Mouse (Mus musculus) myocyte (in vitro differentiated cells): ENCODE measurements around the gene Dido1.

Experiments
- MYOG ChIP-seq, 3 experiments: IDR thresholded peaks; one replicate each; pipeline ENCODE4 v1.6.1; 2011; ENCODE audit warnings: control low read depth in 2 of 3, low read depth in 2 of 3, mild to moderate bottlenecking in 2 of 3; ENCODE audit not compliant: insufficient read length in 2 of 3, control insufficient read depth in 1 of 3, insufficient read depth in 1 of 3
- POLR2A ChIP-seq: IDR thresholded peaks from one replicate; pipeline ENCODE4 v1.6.1; 2011; ENCODE audit warnings: low read depth, mild to moderate bottlenecking, control low read depth, moderate library complexity; ENCODE audit not compliant: insufficient read length
- USF1 ChIP-seq: IDR thresholded peaks from one replicate; pipeline ENCODE4 v1.6.1; 2011; ENCODE audit warnings: low read depth, mild to moderate bottlenecking, control low read depth, moderate library complexity

DNA sequence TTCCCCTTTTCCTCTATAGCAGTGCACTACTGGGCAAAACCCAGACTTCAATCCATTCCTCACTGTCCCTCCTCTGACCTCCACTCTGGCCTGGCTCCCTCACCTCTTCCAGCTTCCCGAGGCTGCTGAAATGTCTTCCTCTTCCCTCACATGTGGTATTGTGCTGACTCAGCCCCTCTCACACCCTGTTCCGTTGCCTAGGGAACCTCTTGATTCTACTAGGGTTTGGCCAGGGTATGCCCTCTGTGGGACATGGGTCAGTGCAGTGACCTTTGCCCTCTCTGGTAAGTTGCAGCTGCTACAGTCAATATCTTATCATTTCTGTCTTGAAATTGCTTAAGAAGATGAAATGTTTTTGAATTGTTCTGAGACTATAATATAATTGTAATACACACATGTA, 47.0 kb upstream of the Dido1 start:
- no peak for TF ChIP-seq POLR2A
- TF ChIP-seq MYOG (IDR thresholded peaks at IDR 0.05; ENCODE audit: control insufficient read depth in 1 of 3, insufficient read depth in 1 of 3, insufficient read length in 2 of 3, low read depth in 2 of 3), result no peak
- no peak for TF ChIP-seq USF1
